Mouse (Mus musculus): Measurements from ENCODE around the gene Lclat1.

DNA sequence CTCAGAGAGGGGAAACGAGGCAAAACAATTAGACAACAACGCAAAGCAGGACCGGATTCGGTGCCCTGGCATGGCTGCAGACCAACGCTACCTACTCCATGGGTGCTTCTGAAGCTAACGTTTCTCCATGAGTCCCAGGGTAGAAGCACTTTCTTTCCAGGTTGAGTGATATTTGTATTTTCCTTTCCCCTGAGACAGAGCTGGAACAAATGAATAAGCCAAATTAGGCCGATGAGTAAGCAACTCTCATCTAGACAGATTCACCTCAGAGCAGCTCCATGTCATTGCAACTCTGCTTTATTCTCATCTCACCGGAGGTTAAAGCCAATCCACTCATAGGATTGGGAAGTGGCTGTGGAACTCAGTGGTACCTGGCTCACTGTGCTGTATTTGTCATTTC, 12.2 kb upstream of the Lclat1 start:
- no peak for TF ChIP-seq POLR2A (IDR thresholded peaks at IDR 0.05; ENCODE audit: insufficient read length, low read depth)
- no peak for TF ChIP-seq MAX (IDR thresholded peaks at IDR 0.05; ENCODE audit: low read depth)
- TF ChIP-seq TCF12 (IDR thresholded peaks at IDR 0.05; ENCODE audit: insufficient read depth, poor library complexity, severe bottlenecking): no peak
- no peak for TF ChIP-seq REST (IDR thresholded peaks at IDR 0.05; ENCODE audit: insufficient read depth, insufficient read length)
- no peak for TF ChIP-seq CEBPB (IDR thresholded peaks at IDR 0.05; ENCODE audit: insufficient read depth, poor library complexity, severe bottlenecking)
- TF ChIP-seq USF1 (IDR thresholded peaks at IDR 0.05; ENCODE audit: low read depth): no peak
- TF ChIP-seq SRF (IDR thresholded peaks at IDR 0.05; ENCODE audit: control insufficient read depth, insufficient read length, low read depth): no peak
